Mouse (Mus musculus) liver, embryonic 14.5 days (tissue): ENCODE results near the gene Ctu2. TPM values are rescaled to one million over a fixed set of nuclear protein-coding genes. Genes with fewer than 3 reads are reported as not detected.

Experiments
- ATAC-seq: fragments of 200-750 bp; cut with Nextera tagmentation; 2 replicates; pipeline ENCODE4 v1.8.0; 2017; ENCODE audit warnings: moderate number of reproducible peaks, mild to moderate bottlenecking, moderate library complexity; ENCODE audit not compliant: insufficient read depth
- DNase-seq, 3 experiments: peaks; one replicate each; pipeline ENCODE4 v3.0.0-alpha.2; 2012 to 2013; ENCODE audit warnings: low read depth in 3 of 3, low spot score in 3 of 3
- H3K27ac ChIP-seq: fragments of 300-500 bp; sonication (generic); 2 replicates; pipeline ENCODE4 v1.5.1; 2014; ENCODE audit warnings: moderate library complexity, mild to moderate bottlenecking, control low read depth, inconsistent platforms
- H3K27me3 ChIP-seq: fragments of 300-500 bp; sonication (generic); 2 replicates; pipeline ENCODE4 v1.6.1; 2014; ENCODE audit warnings: mild to moderate bottlenecking, low read length, moderate library complexity; ENCODE audit not compliant: control insufficient read depth, insufficient read depth
- H3K36me3 ChIP-seq: fragments of 300-500 bp; sonication (generic); replicated peaks from 2 replicates; pipeline ENCODE4 v1.6.1; 2014; ENCODE audit warnings: low read depth; ENCODE audit not compliant: control insufficient read depth, insufficient read depth
- H3K4me1 ChIP-seq, 2 experiments: fragments of 200-500 bp in 1 of 2; fragments of 300-500 bp in 1 of 2; sonication (generic) in 1 of 2; replicated peaks; 2 replicates each; pipeline ENCODE4 v1.6.1; 2012 to 2014; ENCODE audit warnings: antibody characterized with exemption in 1 of 2, inconsistent platforms in 1 of 2, low read length in 1 of 2; ENCODE audit not compliant: control insufficient read depth in 2 of 2, insufficient read depth in 2 of 2
- H3K4me2 ChIP-seq: fragments of 300-500 bp; sonication (generic); 2 replicates; pipeline ENCODE4 v1.6.1; 2014; ENCODE audit warnings: low read depth, mild to moderate bottlenecking, control low read depth, moderate library complexity
- H3K4me3 ChIP-seq, 2 experiments: fragments of 200-500 bp in 1 of 2; fragments of 300-500 bp in 1 of 2; sonication (generic) in 1 of 2; 2 replicates each; pipeline ENCODE4 v1.5.1; 2012 to 2014; ENCODE audit warnings: low read depth in 2 of 2, low read length in 2 of 2, mild to moderate bottlenecking in 2 of 2, control low read depth in 1 of 2, inconsistent platforms in 1 of 2, moderate library complexity in 1 of 2; ENCODE audit not compliant: insufficient read depth in 1 of 2
- H3K9ac ChIP-seq: fragments of 300-500 bp; sonication (generic); replicated peaks from 2 replicates; pipeline ENCODE4 v1.6.1; 2014; ENCODE audit warnings: mild to moderate bottlenecking, control low read depth, moderate library complexity
- H3K9me3 ChIP-seq: fragments of 300-500 bp; sonication (generic); 2 replicates; pipeline ENCODE4 v1.6.1; 2016; ENCODE audit warnings: low read length, mixed read lengths; ENCODE audit not compliant: control insufficient read depth
- CTCF ChIP-seq: IDR thresholded peaks from 2 replicates; pipeline ENCODE4 v1.5.1; 2016; ENCODE audit warnings: antibody characterized with exemption, low read depth, control low read depth
- EP300 ChIP-seq: IDR thresholded peaks from 2 replicates; pipeline ENCODE4 v1.6.1; 2016; ENCODE audit warnings: antibody characterized with exemption, low read depth
- WGBS: fragments of 180-500 bp; shearing (Covaris S2); extraction: QIAGEN DNeasy Blood & Tissue Kit; methylation state at CpG from one replicate; pipeline ENCODE4 v1.1.7; 2014; ENCODE audit not compliant: insufficient replicate concordance; 5-methylcytosine and 5-hydroxymethylcytosine counted together
- polyA plus RNA-seq, 2 experiments: library from polyadenylated mRNA; depleted of rRNA in 1 of 2; stranded (reverse) in 1 of 2; unstranded in 1 of 2; fragments of >200 nt; fragmentation: Nextera tagmentation in 1 of 2; extraction: Ambion mirVana in 1 of 2; gene quantifications; 2 replicates each; pipeline versions ENCODE4 v1.2.1 to v1.2.3; 2012 to 2014

Gene Ctu2
- polyA plus RNA-seq, 2 experiments = 11.7 to 13.9 TPM

DNA sequence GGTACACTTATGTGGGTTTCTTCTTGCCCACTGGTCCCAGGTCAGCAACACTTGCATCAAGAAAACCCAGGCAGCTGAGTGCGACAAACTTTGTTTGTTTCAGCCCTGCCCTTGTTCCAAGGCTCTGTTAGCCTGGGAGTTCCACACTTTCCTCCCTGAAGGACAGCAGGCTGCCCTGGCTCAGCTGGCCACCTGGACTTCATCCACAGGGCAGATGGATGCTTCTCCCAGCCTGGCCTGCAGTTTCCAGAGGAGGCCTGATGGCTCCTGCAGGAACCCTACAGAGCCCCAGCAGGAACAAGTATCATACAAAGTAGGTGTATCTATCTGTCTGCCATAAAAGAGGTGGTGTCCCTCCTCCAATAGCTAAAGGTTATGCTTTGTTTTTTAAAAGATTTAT lies 34.6 kb upstream of the Ctu2 start:
- H3K4me2 ChIP-seq = no peak overlapping the region
- no peak for TF ChIP-seq CTCF
- no peak for TF ChIP-seq EP300
- peaks cover 4 to 14% of the 10 kb centered on the region in 2 experiments; a peak in 3 of 4 replicates for H3K4me1 ChIP-seq
- no peak overlapping the region for H3K4me3 ChIP-seq
- H3K9me3 ChIP-seq = no peaks in the 10 kb centered on the region
- no peaks in the 10 kb centered on the region for H3K27me3 ChIP-seq
- 76% methylated on average over 1 of the region's 1 CpGs for WGBS
- H3K9ac ChIP-seq = no peak overlapping the region
- no peak overlapping the region for H3K27ac ChIP-seq
- DNase-seq (no peak), ATAC-seq (no peak)
- no peaks in the 10 kb centered on the region for H3K36me3 ChIP-seq

DNA sequence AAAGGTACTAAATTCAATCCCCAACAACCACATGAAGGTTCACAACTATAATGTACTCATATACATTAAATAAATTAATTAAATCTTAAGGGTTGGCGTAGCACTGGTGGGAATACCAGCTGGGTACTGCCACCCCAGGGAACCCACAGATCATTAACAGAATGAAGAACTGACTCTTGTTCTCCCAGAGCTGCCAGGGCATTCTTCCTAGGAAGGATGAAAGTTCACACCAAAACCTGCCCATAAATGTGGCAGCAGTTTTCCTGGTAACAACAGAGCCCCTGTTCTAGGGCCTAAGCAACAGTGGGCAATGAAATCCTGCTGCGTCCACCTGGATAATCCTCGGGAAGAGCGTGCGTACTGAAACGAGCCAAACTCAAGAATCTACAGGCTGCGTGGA lies 33.6 kb upstream of the Ctu2 start:
- 47% methylated on average over 7 of the region's 7 CpGs for WGBS
- no peak for DNase-seq
- Histone ChIP-seq H3K4me1 (peaks cover 4 to 14% of the 10 kb centered on the region in 2 experiments; a peak in 3 of 4 replicates), H3K27ac (no peak overlapping the region), H3K4me3 (peak overlapping the region; percentile 70 to 76), H3K36me3 (no peaks in the 10 kb centered on the region), H3K27me3 (no peaks in the 10 kb centered on the region), H3K4me2 (peak overlapping the region; percentile 86), H3K9ac (peak overlapping the region; percentile 56; the same call in 1 of the 2 replicates), H3K9me3 (no peaks in the 10 kb centered on the region)
- ATAC-seq = no peak
- TF ChIP-seq EP300 (no peak), CTCF (no peak)

DNA sequence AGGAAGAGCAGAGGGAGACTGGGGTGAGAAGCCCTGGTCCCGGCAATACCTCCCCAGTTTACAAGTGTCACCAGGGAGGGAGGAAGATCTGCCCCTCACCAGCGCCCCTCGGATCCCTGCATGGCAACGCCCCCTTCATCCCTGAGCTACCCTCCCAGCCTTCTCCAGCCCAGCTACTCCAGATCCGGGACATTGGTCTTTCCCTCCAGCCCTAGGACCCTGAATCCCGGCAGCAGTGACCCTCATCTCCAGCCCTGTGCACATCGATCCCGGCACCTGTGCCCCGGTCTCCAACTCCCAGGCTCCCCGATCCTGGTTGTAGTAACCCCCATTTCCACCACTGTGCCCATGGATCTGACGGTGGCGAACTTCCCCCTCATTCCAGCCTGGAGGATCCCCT lies 33.2 kb upstream of the Ctu2 start:
- no peak for ATAC-seq

DNA sequence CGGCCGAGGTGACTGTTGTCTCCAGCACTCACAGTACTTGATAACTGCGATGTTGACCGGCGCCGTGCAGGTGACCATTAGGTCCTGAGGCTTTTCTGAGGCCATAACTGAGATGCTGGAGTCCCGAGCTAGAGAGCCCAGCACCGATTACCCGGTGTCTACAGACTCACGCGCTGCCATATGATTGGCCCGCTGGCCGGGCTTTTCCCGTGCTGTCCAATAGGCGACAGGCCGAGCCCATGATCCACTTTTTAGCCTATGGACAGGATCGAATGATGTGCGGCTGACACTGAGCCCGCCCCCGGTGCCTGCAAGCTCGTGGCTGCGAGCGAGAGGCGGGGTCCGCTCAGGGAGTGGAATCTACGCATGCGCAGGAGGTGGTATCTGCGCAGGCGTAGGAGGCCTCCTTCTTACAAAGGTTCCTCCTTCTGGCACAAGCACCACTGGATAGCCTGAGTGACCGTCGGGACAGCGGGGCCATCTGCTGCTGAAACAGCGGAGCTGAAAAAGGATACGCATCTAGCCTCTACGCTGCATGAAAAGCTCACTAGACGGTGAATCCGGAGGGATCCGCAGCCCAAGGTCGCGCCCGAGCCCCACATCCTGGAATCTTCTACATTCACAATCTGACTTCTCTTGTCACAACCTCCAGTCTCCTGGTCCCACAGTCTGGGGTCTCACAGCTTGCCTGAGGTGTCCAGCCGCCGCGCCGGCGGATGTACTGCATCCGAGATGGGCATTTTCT lies 32.5 kb upstream of the Ctu2 start, which contains the start of gene Mvd:
Gene Mvd (minus strand): TSS at position 161 of the 745 bp plus-strand sequence.
- Histone ChIP-seq H3K36me3 (no peaks in the 10 kb centered on the region), H3K4me1 (peaks cover 4 to 10% of the 10 kb centered on the region in 2 experiments; a peak in 3 of 4 replicates), H3K27ac (peak within 1 kb of the TSS; percentile 21), H3K9me3 (no peaks in the 10 kb centered on the region), H3K27me3 (no peaks in the 10 kb centered on the region), H3K4me2 (peak within 1 kb of the TSS; percentile 86), H3K4me3 (peak within 1 kb of the TSS; percentile 70 to 76), H3K9ac (peak within 1 kb of the TSS; percentile 65)
- peak; percentile 98 for ATAC-seq
- WGBS = under 1% methylated on average over 47 of the region's 47 CpGs
- TF ChIP-seq EP300 = no peak
- no peak for TF ChIP-seq CTCF
- peak; percentile 97 for DNase-seq

More for the DNA sequence above, 33.2 kb upstream of the Ctu2 start:
- H3K9ac ChIP-seq = peak overlapping the region; percentile 56
- H3K27ac ChIP-seq = no peak overlapping the region
- no peak for TF ChIP-seq CTCF
- no peak for TF ChIP-seq EP300
- H3K4me2 ChIP-seq = peak overlapping the region; percentile 86
- DNase-seq = no peak
- H3K4me3 ChIP-seq = peak overlapping the region; percentile 70 to 76
- no peaks in the 10 kb centered on the region for H3K9me3 ChIP-seq
- WGBS = 3% methylated on average over 12 of the region's 12 CpGs
- H3K36me3 ChIP-seq = no peaks in the 10 kb centered on the region
- H3K4me1 ChIP-seq = peaks cover 4 to 14% of the 10 kb centered on the region in 2 experiments; a peak in 3 of 4 replicates
- no peaks in the 10 kb centered on the region for H3K27me3 ChIP-seq

DNA sequence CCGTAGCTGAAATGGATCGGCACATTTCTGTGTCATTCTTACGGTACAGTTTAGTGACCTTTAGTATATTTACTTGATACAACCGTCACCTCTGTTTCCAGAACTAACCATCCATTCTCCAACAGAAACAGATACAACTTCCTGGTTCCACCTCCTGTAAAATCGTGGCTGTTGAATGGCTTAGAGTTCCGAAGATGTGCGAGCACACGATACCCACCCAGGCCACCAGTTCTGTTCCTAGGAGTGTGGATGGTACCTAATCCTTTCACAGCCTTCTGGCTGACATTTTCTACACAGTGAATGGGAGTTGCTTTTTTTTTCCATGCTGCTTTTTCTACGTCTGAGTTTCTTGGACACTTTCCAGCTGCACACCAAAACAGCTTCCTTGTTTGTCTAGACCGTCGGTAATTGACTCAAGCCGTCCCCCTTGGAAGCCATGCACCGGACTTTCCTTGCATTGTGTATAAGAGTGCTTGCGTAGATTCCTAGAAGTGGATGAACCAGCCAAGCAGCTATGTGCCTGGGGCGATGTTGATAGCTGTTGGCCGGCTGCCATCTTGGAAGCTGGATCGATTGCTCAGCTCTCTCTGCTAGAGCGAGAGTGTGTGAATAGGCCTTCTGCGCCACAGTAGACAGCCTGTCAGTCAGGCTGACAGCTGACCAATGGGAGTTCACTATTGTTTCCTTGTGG lies 31.7 kb upstream of the Ctu2 start:
- peak overlapping the region; percentile 66 to 70 for H3K4me3 ChIP-seq
- peak; percentile 12; the same call in 1 of the 2 replicates for ATAC-seq
- peak overlapping the region; percentile 21 for H3K27ac ChIP-seq
- WGBS = 10% methylated on average over 19 of the region's 19 CpGs
- H3K27me3 ChIP-seq = no peaks in the 10 kb centered on the region
- H3K9ac ChIP-seq = peak overlapping the region; percentile 65
- peaks cover 4 to 10% of the 10 kb centered on the region in 2 experiments; a peak in 3 of 4 replicates for H3K4me1 ChIP-seq
- no peaks in the 10 kb centered on the region for H3K36me3 ChIP-seq
- peak overlapping the region; percentile 86 for H3K4me2 ChIP-seq
- TF ChIP-seq EP300 (no peak), CTCF (no peak)
- peak; percentile 57 to 60 (median 58) for DNase-seq
- no peaks in the 10 kb centered on the region for H3K9me3 ChIP-seq
